Mouse (Mus musculus): Measurements from ENCODE around the gene Umps. TPM values are rescaled to one million over a fixed set of nuclear protein-coding genes. Genes with fewer than 3 reads are reported as not detected.

The Umps gene
- polyA plus RNA-seq, 1 experiment from 2014 or later = 18.6 TPM

- Histone ChIP-seq H3K4me3 (ENCODE audit: low read depth, low read length) (no peak overlapping the region), H3K27ac (ENCODE audit: low read depth) (no peak overlapping the region), H3K27me3 (ENCODE audit: insufficient read depth, low read length) (no peaks in the 10 kb centered on the region), H3K9ac (replicated peaks) (no peak overlapping the region), H3K36me3 (replicated peaks; ENCODE audit: insufficient read depth, low read length) (no peaks in the 10 kb centered on the region; the same call in 1 of the 2 replicates), H3K4me1 (ENCODE audit: insufficient read depth) (no peaks in the 10 kb centered on the region), H3K4me2 (ENCODE audit: low read depth, low read length) (no peak overlapping the region), H3K9me3 (ENCODE audit: low read length) (no peaks in the 10 kb centered on the region)
- DNase-seq (no peak), ATAC-seq (no peak)
- TF ChIP-seq EP300 (IDR thresholded peaks at IDR 0.05; ENCODE audit: low read depth) (no peak), CTCF (IDR thresholded peaks at IDR 0.05; ENCODE audit: low read depth) (no peak)
- WGBS (ENCODE audit: insufficient replicate concordance) = 78% methylated on average over 4 of the region's 4 CpGs
Measured at GRCm38 (mm10) chr16:33908239-33908638, 58.6 kb downstream of the Umps start.

Other genes with a start within 250 kb of the Umps start
- 1.2 TPM in 2 replicates for gene Muc13, start 173.0 kb downstream of the Umps start, polyA plus RNA-seq (2015; fragmentation: Nextera tagmentation; extraction: Ambion mirVana)
- 16.1 and 19.2 TPM in 2 replicates for gene Itgb5, start 137.4 kb downstream of the Umps start, polyA plus RNA-seq (2015; fragmentation: Nextera tagmentation; extraction: Ambion mirVana)